Mouse (Mus musculus) bone marrow, adult 2 months (tissue): ENCODE measurements around the gene Mllt6.

Experiments
- CTCF ChIP-seq: fragments of 200-500 bp; IDR thresholded peaks from 2 replicates; pipeline ENCODE4 v1.5.1; 2011; ENCODE audit warnings: low read length, control low read depth; ENCODE audit not compliant: control insufficient read depth, insufficient read depth
- POLR2A ChIP-seq: fragments of 200-500 bp; IDR thresholded peaks from 2 replicates; pipeline ENCODE4 v1.6.1; 2011; ENCODE audit warnings: low read depth, mild to moderate bottlenecking, control low read depth, low read length, borderline replicate concordance; ENCODE audit not compliant: control insufficient read depth

GRCm38 (mm10) chr11:97712286-97712685 lies 49.1 kb downstream of the Mllt6 start:
- TF ChIP-seq POLR2A (no peak), CTCF (no peak)
